Mouse (Mus musculus) limb, embryonic 14.5 days (tissue): ENCODE results near the gene Tmem213. TPM values are rescaled to one million over a fixed set of nuclear protein-coding genes. Genes with fewer than 3 reads are reported as not detected.

ENCODE experiments used
- ATAC-seq: fragments of 200-750 bp; cut with Nextera tagmentation; 2 replicates; pipeline ENCODE4 v1.8.0; 2017; ENCODE audit warnings: low read depth, moderate number of reproducible peaks, moderate TSS enrichment; ENCODE audit not compliant: low FRiP score
- DNase-seq: peaks from one replicate; pipeline ENCODE4 v3.0.0-alpha.2; 2015; ENCODE audit warnings: low spot score
- H3K27ac ChIP-seq: fragments of 300-500 bp; sonication (generic); replicated peaks from 2 replicates; pipeline ENCODE4 v1.5.1; 2014; ENCODE audit warnings: low read depth, mild to moderate bottlenecking, low read length, moderate library complexity, mixed read lengths
- H3K27me3 ChIP-seq: fragments of 300-500 bp; sonication (generic); 2 replicates; pipeline ENCODE4 v1.6.1; 2014; ENCODE audit warnings: low read length, mixed read lengths; ENCODE audit not compliant: control insufficient read depth, insufficient read depth
- H3K36me3 ChIP-seq: fragments of 300-500 bp; sonication (generic); 2 replicates; pipeline ENCODE4 v1.6.1; 2014; ENCODE audit warnings: mild to moderate bottlenecking, low read length, moderate library complexity, mixed read lengths; ENCODE audit not compliant: control insufficient read depth, insufficient read depth
- H3K4me1 ChIP-seq: fragments of 300-500 bp; sonication (generic); 2 replicates; pipeline ENCODE4 v1.6.1; 2014; ENCODE audit warnings: antibody characterized with exemption, low read length, mixed read lengths; ENCODE audit not compliant: control insufficient read depth, insufficient read depth
- H3K4me2 ChIP-seq: fragments of 300-500 bp; sonication (generic); replicated peaks from 2 replicates; pipeline ENCODE4 v1.6.1; 2014; ENCODE audit warnings: low read depth, mild to moderate bottlenecking, low read length, moderate library complexity; ENCODE audit not compliant: severe bottlenecking
- H3K4me3 ChIP-seq: fragments of 300-500 bp; sonication (generic); replicated peaks from 2 replicates; pipeline ENCODE4 v1.5.1; 2014; ENCODE audit warnings: low read length
- H3K9ac ChIP-seq: fragments of 300-500 bp; sonication (generic); 2 replicates; pipeline ENCODE4 v1.6.1; 2014; ENCODE audit warnings: mild to moderate bottlenecking, low read depth, low read length, moderate library complexity; ENCODE audit not compliant: severe bottlenecking
- H3K9me3 ChIP-seq: fragments of 300-500 bp; sonication (generic); 2 replicates; pipeline ENCODE4 v1.6.1; 2016; ENCODE audit warnings: low read length; ENCODE audit not compliant: control insufficient read depth
- POLR2A ChIP-seq: fragments of 200-500 bp; IDR thresholded peaks from 2 replicates; pipeline ENCODE4 v1.8.0; 2012; ENCODE audit warnings: inconsistent platforms, mild to moderate bottlenecking, moderate library complexity, borderline replicate concordance; ENCODE audit not compliant: insufficient read depth, insufficient read length; ENCODE audit errors: extremely low read depth
- WGBS: fragments of 180-500 bp; shearing (Covaris S2); extraction: QIAGEN DNeasy Blood & Tissue Kit; methylation state at CpG from one replicate; pipeline ENCODE4 v1.1.7; 2014; 5-methylcytosine and 5-hydroxymethylcytosine counted together
- polyA plus RNA-seq, 2 experiments: library from polyadenylated mRNA; depleted of rRNA in 1 of 2; stranded (reverse) in 1 of 2; unstranded in 1 of 2; fragments of >200 nt; fragmentation: Nextera tagmentation in 1 of 2; extraction: Ambion mirVana in 1 of 2; gene quantifications; 2 replicates each; pipeline versions ENCODE4 v1.2.1 to v1.2.3; 2012 to 2014

The Tmem213 gene
- polyA plus RNA-seq, 2 experiments = 0.70 to 1.1 TPM

GRCm38 (mm10) chr6:38128115-38128514, 19.1 kb downstream of the Tmem213 start:
- 88% methylated on average over 14 of the region's 14 CpGs for WGBS
- H3K27me3 ChIP-seq = no peaks in the 10 kb centered on the region
- DNase-seq = no peak

GRCm38 (mm10) chr6:38129883-38130282, 20.8 kb downstream of the Tmem213 start:
- ATAC-seq (no peak), DNase-seq (no peak)
- no peaks in the 10 kb centered on the region for H3K27me3 ChIP-seq
- WGBS = 97% methylated on average over 5 of the region's 5 CpGs
- no peak for TF ChIP-seq POLR2A
- no peak overlapping the region for H3K9ac ChIP-seq
- no peak overlapping the region for H3K4me3 ChIP-seq
- peaks cover 49% of the 10 kb centered on the region for H3K36me3 ChIP-seq
- H3K4me2 ChIP-seq = no peak overlapping the region
- H3K27ac ChIP-seq = no peak overlapping the region
- H3K9me3 ChIP-seq = no peaks in the 10 kb centered on the region
- H3K4me1 ChIP-seq = 0 out of 2 replicates have a peak, but pooled peaks cover 2% of the 10 kb centered on the region

More at GRCm38 (mm10) chr6:38128115-38128514, 19.1 kb downstream of the Tmem213 start:
- peaks cover 43% of the 10 kb centered on the region for H3K36me3 ChIP-seq
- no peak for TF ChIP-seq POLR2A
- peaks cover 13% of the 10 kb centered on the region; the same call in 1 of the 2 replicates for H3K4me1 ChIP-seq
- H3K27ac ChIP-seq = no peak overlapping the region
- H3K9ac ChIP-seq = no peak overlapping the region
- H3K4me2 ChIP-seq = no peak overlapping the region
- H3K9me3 ChIP-seq = no peaks in the 10 kb centered on the region
- H3K4me3 ChIP-seq = no peak overlapping the region
- no peak for ATAC-seq

DNA sequence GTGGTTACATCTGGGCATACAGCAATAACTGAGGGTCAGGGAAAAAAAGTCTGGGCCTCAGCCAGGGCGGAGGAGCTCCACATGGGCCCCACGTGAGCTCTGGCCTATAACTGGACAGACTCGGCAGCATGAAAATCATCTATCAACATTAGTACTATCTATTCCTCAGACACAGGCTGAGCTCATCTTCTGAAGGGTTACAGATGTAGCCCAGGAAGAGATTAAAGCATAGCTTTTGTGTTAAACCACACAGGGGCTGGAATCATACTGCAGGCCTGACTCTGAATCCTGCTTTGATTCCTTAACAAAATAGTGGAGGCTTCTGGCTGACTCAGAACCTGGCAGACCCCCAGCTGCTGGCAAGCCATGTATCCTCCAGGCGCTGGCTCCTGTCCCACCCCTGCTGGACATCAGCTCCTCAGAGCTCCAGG, 22.8 kb downstream of the Tmem213 start:
- Histone ChIP-seq H3K4me1 (0 out of 2 replicates have a peak, but pooled peaks cover 2% of the 10 kb centered on the region), H3K4me2 (no peak overlapping the region), H3K4me3 (no peak overlapping the region), H3K9me3 (no peaks in the 10 kb centered on the region), H3K27ac (no peak overlapping the region; the same call in 1 of the 2 replicates), H3K27me3 (no peaks in the 10 kb centered on the region), H3K9ac (no peak overlapping the region), H3K36me3 (peaks cover 55% of the 10 kb centered on the region)
- TF ChIP-seq POLR2A = no peak
- peak; percentile 27 for DNase-seq
- 60% methylated on average over 4 of the region's 4 CpGs for WGBS
- ATAC-seq = no peak

DNA sequence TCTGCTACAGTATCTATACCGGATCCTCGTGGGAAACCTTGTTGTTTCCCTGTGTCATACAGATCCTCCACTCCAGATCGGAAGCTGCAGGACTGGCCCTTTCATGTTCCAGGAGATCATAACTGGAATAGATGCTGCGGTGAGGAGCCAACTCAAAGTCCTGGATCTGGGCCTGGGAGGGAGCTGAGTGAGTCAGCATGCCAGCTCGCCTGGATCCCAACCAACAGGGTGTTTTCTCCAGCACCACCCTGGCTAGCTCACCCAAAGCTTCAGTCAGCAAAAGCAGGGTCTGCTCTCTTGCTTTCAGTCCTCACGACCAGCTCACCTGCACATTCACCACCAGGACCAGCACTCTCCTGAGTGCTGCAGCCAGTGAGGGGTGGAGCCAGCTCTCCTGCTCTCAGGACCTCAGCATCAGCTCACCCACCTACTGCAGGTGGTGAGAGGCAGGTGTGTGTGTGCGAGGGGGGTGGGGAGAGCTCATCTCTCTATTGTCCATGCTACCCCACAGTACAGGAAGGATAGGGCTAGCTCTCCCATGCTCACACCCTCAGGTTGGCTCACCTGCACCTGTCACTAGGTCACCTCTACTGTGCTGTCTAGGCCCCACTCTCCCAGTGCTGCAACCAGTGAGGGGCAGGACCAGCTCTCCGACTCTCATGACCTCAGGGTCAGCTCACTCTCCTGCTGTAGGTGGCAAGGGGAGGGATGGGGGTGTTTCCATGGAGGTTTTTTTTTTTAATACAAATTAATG, 25.9 kb downstream of the Tmem213 start:
- peaks cover 42% of the 10 kb centered on the region for H3K36me3 ChIP-seq
- H3K4me3 ChIP-seq = no peak overlapping the region
- no peak for ATAC-seq
- H3K4me2 ChIP-seq = no peak overlapping the region
- DNase-seq = no peak
- H3K9me3 ChIP-seq = no peaks in the 10 kb centered on the region
- 94% methylated on average over 8 of the region's 8 CpGs for WGBS
- no peak for TF ChIP-seq POLR2A
- no peak overlapping the region for H3K27ac ChIP-seq
- no peaks in the 10 kb centered on the region for H3K27me3 ChIP-seq
- H3K9ac ChIP-seq = no peak overlapping the region
- 0 out of 2 replicates have a peak, but pooled peaks cover 2% of the 10 kb centered on the region for H3K4me1 ChIP-seq

- DNase-seq (no peak), ATAC-seq (no peak)
- H3K4me2 ChIP-seq = no peak overlapping the region
- no peak for TF ChIP-seq POLR2A
- peaks cover 8% of the 10 kb centered on the region for H3K4me1 ChIP-seq
- no peak overlapping the region for H3K4me3 ChIP-seq
- 87% methylated on average over 3 of the region's 3 CpGs for WGBS
- peaks cover 40% of the 10 kb centered on the region for H3K36me3 ChIP-seq
- H3K27me3 ChIP-seq = no peaks in the 10 kb centered on the region
- no peak overlapping the region for H3K27ac ChIP-seq
- no peak overlapping the region for H3K9ac ChIP-seq
- H3K9me3 ChIP-seq = no peaks in the 10 kb centered on the region
Measured at GRCm38 (mm10) chr6:38139086-38139485, 30.0 kb downstream of the Tmem213 start.
